Mouse (Mus musculus): Measurements from ENCODE around the gene Hmga2.

DNA sequence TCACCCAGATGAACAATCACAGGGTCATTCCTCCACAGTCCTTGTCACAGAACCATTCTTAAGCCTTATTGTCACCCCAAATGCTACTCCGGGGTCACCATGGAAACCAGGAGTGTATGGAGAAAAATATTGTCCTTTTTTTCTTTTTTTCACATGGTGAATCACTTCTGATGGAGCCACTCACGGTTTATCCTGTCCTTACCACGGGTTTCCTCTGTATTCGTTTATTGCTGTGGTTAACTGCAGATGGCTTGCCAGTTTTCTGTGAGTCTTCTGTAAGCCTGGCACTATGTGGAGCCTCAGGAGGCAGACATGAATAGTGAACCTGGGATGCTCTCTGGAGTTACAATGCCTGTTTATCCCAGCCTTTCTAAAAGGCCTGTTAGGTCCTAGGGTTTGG is 53.4 kb downstream of the Hmga2 start:
- TF ChIP-seq CTCF (IDR thresholded peaks at IDR 0.05; ENCODE audit: low read depth, low read length): no peak
- TF ChIP-seq GATA1 (IDR thresholded peaks at IDR 0.05; ENCODE audit: borderline replicate concordance, low read length): no peak
- no peak for TF ChIP-seq GATA2 (IDR thresholded peaks at IDR 0.05; ENCODE audit: borderline replicate concordance, low read depth, low read length)
- no peak for TF ChIP-seq TAL1 (conservative IDR thresholded peaks at IDR 0.05; ENCODE audit: low read depth, low read length)
- TF ChIP-seq POLR2AphosphoS5 (IDR thresholded peaks at IDR 0.05; ENCODE audit: insufficient replicate concordance, low read depth, low read length): no peak
